Mouse (Mus musculus) layer of hippocampus, adult 18-20 months (tissue): Measurements from ENCODE around the gene Mylk4. TPM values are rescaled to one million over a fixed set of nuclear protein-coding genes. Genes with fewer than 3 reads are reported as not detected.
A peak's percentile ranks its signal among the peaks of the same experiment; 100 is the strongest.

Experiments
- DNase-seq, 2 experiments: peaks; one replicate each; pipeline ENCODE4 v3.0.0; 2022; ENCODE audit warnings: low spot score in 2 of 2
- total RNA-seq, 2 experiments: library from RNA; stranded (reverse); gene quantifications; 2 replicates each; pipeline ENCODE4 v1.2.3; 2021

Mylk4 gene
- total RNA-seq, 2 experiments from 2014 or later, result 0.17 TPM; not detected in 1

DNA sequence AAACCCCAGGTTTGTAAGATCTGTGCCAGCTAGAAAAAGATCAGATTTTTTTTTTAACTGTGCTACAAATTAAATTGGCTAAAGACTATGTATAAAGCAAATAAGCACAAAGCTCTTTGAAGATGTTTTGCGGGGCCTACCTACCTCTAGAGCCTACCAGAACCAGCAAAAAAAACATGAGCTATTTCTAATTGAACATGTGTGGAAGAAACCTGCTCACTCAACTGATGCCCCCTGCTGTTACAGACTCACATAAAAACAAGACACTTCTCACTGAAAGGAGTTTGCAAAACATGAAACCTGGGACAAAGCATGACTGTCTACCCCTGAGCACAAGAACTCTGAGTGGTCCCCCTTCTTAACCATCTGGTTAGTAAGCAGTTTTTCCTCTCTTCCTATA, 13.3 kb upstream of the Mylk4 start:
- DNase-seq, result no peak

DNA sequence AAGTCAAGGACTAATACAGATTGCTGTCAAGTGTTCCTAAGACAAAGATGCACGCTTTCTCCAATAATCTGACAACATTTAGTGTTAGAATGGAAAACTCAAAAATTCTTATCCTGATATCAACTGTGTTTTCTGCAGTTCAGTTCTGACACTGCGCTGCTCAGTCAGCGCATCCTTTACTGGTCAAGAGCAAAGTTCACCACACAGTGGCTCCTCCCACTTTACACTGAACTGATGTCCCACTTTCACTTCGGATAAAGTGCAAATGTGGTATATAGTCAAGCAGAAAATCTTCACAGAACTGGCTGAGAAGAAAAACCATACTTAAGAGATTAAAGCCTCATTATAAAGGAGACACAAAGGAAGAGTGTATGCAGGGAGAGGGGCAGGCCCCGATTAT, 11.4 kb upstream of the Mylk4 start:
- no peak for DNase-seq

DNA sequence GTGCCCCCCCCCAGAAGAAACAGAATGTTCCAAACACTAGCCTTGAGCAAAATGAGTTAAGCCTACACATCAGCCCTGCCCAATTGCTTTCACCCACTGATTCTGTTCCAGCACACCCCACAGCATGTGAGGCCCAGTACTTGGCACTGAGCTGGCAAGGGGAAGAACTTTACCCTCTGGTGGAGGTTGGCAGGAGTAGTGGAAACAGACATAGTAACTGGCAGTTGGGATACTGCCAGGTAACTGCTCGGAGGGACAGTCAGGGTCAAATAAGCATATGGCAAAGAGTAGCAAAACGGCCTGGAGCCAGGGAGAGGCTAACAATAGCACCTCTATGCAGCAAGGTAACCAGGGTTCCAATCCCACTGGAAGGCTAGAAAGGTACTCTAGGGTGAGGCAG, 10.9 kb upstream of the Mylk4 start:
- no peak for DNase-seq

DNA sequence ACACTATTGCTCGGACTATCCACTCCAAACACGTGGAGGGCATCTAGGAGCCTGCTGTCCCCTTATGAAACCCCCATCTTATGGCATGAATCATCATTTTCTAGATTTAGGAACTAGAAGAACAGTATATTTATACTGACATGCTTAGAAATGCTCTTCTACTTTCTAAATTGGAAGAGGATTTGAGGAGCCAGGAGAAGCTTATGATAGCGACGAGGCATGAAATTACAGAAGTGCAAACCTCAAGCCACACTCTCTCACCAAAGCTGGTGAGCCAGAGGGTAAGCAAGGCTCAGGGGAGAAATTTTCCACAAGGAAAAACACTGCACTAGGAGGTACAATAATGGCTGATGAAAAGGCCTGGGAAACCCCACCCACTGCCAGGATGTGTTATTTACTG, 6.0 kb upstream of the Mylk4 start:
- no peak for DNase-seq

DNA sequence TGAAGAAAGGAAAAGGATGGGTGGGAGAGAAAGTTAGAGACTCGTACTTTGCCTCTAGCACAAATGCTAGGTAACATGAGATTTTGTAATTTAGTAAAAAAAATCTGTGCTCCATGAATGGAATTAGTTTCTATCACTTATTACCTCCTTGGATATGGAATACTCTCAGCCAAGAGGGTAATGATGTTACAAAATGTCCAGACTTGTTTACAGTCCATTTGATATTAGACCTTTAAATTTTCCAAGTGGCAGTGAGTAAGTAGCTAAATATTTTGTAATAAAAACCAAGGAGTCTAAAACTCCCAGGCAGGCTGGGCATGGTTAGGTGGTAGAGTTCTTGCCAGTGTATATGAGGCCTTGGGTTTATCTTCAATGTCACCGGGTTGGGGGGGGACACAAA, 3.8 kb upstream of the Mylk4 start:
- DNase-seq, result no peak

DNA sequence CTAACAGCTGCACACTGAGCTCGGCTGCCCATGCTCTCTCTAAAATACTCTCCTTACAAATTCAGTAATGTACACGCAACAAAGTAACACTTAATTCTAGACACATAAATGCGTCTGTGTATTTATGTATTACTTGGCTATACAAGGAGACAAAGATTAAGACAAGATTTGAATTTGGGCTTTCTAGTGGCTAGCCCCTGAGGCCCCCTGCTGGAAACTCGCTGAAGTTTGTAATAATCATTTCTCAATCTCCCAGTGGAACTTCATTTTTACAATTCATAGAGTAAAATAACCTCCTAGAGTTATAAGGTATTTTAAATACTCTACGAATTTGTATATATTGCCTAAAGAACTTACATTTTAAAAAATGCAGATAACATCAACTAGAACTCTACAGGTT, 699 bp downstream of the Mylk4 start:
- no peak for DNase-seq

DNA sequence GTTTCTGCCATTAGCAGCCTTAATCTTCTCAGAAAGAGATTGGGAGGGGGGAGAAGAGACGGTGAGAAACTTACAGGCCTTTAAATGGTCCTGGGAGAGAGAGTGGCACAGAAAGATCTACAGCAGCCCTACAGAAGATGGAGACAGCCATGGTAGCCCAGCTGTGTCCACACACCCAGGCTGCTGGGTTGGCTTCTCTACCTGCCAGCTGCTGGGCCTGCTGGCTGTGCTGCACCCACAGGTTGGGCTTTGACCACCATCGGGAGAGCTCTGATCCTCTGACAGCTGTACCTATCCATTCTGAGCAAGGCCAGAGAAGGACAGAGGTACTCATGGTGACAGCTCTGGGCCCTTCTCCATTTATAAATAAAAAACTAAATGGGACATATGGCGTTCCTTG, 4.9 kb downstream of the Mylk4 start:
- no peak for DNase-seq

DNA sequence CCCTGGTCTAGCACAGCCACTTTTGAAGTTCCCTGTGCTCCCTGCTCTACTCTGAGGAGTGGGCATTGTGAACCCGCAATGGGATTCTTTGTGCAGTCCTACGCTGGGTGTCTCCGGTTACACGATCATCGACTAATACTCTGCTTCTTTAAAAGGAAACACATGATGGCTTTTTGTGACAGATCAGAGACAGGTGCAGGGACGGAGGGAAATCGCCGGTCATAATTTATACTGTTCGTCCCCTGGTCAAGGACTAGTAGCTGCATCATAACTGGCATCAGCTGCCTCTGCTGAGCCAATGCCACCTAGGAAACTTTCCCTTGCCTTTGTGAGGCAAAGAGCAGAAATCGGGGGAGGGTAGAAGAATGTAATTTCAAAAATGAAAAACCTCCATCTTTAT, 7.4 kb downstream of the Mylk4 start:
- no peak for DNase-seq

DNA sequence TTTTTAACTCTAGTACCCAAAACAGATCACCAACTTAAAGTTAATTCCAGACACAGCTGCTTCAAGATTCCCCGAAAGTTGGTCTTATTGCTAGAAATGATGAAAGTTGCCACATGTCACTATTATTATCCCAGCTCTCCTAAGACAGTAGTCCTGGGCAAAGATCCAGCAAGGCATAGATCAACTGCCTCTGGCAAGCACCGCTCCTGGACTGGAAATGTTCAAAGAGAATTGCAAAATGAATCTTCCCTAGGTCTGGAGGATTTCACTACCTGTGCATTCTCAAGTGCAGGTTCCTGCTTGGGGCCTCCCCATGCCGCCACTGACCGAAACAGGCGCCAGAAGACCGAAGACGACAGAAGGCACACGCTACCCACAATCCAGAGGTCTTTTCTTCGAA, 7.9 kb downstream of the Mylk4 start:
- DNase-seq, result no peak

DNA sequence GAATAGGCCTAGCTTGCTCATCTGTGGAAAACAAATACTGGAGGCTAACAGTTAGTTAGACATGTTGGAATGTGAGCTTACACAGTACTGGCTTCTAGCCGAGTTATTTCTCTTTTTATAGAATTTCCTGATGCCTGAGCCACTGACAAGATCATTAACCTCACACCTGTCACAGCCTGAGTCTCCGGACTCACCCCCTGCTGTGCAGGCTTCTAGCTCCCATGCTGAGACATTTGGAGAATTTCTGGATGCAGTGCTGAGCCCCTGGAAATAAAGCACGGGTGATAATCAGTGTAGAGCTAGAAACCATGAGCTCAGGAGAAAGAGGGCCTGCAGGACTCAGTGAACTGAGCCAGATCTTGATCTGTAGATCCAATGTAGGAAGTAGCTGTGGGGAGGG, 13.8 kb downstream of the Mylk4 start:
- DNase-seq, result no peak

DNA sequence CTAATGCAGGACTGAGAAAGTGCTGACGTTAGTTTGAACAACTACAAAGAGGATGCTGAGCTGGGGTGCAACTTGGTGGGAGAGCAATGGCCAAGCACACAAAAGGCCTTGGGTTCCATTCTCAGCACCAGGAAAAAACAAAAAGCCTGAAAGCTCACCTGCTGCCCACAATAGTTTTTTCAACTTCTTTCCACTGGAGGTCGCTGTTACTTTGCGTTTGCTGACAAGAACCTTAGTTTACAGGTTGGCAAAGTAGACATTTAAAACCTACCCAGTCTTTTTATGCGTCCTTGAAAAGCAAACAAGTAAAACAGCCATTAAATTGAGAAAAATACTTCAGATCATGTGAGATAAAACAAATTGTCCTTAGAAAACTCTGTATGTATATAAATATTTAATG, 15.7 kb downstream of the Mylk4 start:
- peak; percentile 5 to 65 for DNase-seq

DNA sequence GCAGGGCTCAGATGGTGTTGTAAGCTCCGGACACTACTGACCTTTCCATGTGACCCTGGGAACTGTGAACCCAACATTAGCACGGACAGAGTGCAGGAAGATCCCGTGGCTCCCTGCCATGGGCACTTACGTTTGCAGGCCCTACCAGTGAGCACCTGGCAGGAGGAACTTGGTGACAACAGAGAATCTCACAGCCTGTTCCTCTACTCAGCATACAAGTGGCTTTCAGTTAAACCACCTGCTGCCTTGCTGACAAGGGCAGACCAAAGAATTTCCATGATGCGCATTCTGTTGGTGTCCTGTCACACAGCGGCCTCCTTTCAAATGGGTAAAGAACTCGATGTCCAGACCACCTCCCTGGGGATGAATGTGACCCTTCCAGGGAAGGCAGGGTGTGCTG, 19.3 kb downstream of the Mylk4 start:
- DNase-seq, result no peak

DNA sequence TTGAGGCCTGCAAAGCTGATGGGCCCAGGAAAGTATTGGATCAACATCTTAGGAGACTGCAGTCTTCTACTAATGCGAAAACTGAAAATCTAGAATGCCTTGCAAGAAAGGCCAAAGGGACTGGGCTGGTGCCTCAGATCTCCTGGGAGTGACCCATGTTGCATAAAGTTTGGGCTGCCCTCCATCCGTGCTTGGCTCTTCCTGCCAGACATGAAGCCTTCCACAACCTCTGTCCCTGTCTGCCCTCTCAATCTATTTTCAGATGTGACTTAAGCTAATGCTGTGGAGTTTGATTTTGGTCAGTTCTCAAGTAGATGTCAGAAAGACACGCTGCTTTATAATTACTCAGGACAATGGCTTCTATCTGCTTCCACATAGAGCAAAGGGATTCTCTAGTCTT, 20.6 kb downstream of the Mylk4 start:
- DNase-seq, result no peak

DNA sequence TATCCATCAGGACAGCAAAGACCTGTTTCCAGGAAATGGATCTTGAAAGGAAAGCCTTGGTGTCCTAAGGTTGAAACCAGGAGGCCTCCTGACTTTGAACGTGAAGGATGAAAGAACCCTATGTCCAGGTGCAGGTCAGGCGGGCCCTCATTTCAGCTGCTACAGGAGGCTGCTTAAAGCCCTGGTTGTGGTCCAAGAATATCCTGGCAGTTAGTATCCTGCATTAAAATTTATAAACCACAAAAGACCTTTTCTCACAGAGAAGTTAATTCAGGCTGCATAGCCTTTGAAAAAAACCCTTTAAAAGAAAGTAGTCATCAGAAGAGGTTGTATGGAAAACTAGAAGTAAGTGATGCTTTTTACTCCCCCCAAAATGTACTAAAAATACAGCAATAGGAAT, 23.0 kb downstream of the Mylk4 start:
- no peak for DNase-seq

DNA sequence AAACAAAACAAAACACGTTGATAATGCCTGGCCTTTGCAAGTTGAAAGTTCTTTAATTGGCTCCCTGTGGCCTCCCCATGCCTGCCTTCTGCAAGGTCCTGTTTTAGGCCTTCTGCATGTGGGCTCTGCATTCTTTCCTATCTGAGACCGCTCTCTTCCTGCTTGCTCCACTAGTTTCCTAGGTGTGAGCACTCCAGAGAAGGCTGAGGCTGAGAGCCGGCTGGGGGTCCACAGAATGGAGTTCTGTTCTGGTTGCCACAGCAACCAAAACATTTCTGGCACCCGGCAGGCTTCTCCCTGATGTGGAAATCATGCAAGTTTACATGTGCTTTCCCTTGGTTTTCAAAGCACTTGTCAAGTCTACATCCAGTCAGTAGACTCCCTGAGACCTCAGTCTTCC, 24.7 kb downstream of the Mylk4 start:
- DNase-seq, result no peak

DNA sequence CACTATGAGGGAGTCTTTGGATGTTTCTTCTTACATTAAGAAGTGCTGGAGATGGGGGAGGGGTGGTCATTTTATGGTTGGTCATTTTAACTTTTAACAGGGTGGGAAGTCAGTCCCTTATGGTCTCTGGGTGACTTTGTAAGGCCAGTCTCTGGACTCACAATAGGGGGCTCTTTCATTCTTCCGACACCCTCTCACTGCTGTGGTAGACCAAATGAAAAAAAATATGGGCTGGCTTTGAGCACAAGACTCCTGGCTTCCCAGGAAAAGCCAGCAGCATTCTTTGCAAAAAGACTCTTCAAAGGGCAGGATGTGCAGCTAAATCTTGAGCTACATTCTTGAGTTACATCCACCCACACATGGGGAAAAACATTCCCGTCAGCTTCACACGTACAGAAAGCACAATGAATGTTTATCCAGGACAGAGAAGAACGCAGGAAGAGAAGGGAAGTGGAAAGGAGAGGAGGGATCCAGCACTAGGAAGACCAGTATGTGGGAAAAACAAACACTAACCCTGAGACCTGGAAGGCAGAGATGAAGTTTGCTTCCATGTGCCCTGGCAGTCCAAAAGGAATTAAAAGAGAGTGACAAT, 31.6 kb downstream of the Mylk4 start:
- DNase-seq, result no peak

DNA sequence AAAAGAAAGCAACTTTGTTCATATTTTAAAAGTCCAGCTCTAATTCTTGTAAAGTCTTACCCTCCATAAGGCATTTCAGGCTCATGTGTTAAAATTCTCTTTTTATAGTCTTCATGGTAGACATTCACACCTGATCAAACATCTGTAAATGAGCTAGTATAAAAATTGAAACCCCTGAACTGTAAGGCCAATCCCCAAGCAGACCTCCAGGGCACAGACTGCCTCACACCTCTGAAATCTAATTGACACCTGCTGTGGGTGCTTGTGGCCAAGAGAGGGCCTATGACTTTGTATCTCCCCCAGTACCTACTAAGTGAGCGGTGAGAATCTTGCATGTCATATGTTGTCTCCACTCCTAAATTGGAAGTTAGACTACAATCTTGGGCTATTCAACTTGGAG, 33.2 kb downstream of the Mylk4 start:
- no peak for DNase-seq

DNA sequence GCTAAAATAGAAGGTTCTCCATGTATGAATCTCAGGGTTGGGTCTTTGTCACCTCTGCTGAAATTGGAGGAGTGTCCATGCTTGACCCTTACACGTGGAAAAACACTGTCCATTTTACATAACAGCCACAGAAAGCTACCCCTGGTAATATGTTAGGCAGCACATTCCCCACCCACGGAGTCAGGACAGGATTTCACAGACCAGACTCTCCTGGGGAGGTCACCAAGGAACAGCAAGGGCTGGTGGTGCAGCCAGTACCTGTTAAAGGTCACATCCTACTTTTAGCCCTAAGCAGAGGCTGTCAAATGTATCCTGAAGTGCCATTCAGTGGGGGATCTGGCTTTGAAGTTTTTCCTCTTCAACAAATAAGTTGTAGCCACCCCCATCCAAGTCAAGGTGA, 35.3 kb downstream of the Mylk4 start:
- no peak for DNase-seq

DNA sequence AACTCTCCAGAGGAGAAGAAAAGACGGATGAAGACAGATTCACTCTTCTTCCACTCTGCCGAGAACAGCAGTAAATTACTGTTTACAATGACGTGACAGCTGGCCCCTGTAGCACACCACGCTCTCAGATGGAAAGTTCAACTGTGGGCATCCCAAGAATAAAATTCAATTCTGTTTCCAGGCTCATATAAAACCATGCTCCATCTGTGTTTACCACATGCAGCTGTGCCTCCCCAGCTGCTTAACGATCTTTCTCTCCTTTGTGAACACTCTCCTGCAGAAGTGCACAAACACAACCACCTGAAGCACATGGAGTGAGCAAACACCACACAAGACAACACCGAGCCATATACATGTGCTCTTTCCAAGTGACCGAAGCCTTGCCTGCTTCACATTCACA, 42.6 kb downstream of the Mylk4 start:
- no peak for DNase-seq

DNA sequence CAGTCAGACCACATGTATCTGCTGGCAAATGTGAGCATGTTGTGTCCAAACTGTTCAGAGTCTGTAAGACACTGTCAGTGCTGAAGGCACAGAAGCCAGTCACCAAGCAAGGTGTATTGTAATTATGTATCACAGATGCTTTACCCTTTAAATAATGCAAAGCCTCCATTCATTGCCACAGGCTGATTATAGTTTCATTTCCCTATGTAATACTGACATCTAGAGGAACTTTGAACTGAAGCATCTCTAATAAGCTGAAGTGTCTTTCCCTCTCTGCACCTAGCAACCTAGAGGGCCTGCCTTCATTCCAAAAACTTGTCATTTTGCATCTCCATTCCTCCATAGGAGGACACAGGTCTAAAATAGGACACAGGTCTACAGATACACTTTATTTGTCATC, 52.5 kb downstream of the Mylk4 start:
- no peak for DNase-seq

DNA sequence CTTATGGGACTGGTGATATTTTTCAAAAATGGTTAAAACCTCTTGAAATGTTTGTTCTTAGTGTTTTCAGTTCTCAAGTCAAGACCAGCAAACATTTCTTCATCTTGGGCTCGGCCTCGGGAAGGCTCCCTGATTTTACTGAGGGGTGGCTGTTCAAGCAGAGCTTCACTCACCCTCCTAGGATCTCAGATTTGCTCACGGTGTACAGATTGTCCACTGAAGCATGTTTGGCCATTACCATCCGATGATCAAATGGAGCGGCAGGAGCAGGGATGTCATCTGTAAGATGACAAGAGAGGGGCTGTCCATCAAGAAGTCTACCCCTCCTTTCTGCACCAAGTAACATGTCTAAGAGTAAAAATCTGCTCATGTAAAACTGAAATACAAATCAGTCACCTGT, 59.1 kb downstream of the Mylk4 start:
- no peak for DNase-seq

DNA sequence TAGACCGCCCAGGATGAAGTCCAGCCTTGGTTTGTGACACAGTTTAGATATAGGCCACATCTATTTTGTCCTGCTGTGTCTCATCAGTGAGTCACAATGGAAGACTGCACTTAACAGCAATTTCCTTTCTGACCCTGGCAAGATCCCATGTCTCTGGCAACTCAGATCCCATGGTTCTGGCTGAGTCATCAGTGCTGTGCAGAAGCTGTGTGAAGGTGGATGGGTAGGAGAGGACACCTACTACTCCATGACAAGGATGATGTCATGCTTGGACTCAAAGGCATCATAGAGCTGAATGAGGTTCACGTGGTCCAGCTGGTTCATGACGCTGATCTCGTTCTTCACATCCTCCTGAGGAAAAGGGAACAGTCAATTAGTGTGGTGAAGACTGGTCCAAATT, 62.0 kb downstream of the Mylk4 start:
- DNase-seq, result no peak

DNA sequence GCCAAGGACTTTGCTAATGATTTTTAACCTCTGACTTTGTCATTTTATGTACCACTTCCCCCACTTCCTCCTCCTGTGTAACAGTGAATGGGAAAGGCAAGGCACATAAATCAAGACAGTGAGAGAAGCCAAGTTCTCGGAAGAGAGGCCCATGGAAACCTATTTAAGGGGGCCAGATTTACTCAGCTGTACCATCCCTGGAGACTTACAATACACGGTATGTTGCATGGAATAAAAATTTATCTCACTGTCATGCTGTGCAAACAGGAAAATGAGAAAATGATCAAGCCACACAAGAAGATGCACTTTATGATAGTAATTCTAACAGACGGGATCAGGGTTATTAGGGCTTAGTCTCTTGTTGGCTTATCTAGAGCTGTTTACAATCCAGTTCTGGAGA, 64.5 kb downstream of the Mylk4 start:
- no peak for DNase-seq

DNA sequence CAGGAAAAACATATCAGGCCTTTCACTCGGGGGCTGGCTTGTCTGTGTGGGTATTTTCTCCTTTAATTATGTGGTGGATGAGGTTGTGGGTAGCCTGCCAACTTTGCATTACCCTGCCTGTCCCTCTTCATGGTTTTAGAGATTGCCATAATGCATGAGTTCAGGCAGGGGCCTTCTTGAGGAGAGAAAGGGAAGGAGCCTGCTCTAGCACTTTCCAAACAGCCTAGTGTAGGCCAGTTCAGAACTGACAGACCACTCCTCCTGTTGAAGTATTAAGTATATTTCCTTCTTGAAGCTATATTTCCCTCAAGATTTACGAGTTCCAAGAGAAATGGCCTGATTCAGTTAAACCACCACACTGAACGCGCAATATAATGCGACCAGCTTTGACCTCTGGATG, 66.0 kb downstream of the Mylk4 start:
- DNase-seq, result no peak
